Mouse (Mus musculus) liver, embryonic 12.5 days (tissue): ENCODE measurements around the gene Plekhm3. TPM values are rescaled to one million over a fixed set of nuclear protein-coding genes. Genes with fewer than 3 reads are reported as not detected.

Experiments
- ATAC-seq: fragments of 200-750 bp; cut with Nextera tagmentation; 2 replicates; pipeline ENCODE4 v1.8.0; 2017; ENCODE audit warnings: moderate number of reproducible peaks, mild to moderate bottlenecking, moderate library complexity
- H3K27ac ChIP-seq: fragments of 300-500 bp; sonication (generic); 2 replicates; pipeline ENCODE4 v1.5.1; 2016; ENCODE audit warnings: mild to moderate bottlenecking
- H3K27me3 ChIP-seq: fragments of 300-500 bp; sonication (generic); replicated peaks from 2 replicates; pipeline ENCODE4 v1.6.1; 2016; ENCODE audit warnings: mild to moderate bottlenecking, moderate library complexity
- H3K36me3 ChIP-seq: fragments of 300-500 bp; sonication (generic); 2 replicates; pipeline ENCODE4 v1.6.1; 2016; ENCODE audit warnings: mild to moderate bottlenecking, moderate library complexity
- H3K4me1 ChIP-seq: fragments of 300-500 bp; sonication (generic); 2 replicates; pipeline ENCODE4 v1.6.1; 2016
- H3K4me2 ChIP-seq: fragments of 300-500 bp; sonication (generic); 2 replicates; pipeline ENCODE4 v1.6.1; 2016; ENCODE audit warnings: mild to moderate bottlenecking, moderate library complexity
- H3K4me3 ChIP-seq: fragments of 300-500 bp; sonication (generic); 2 replicates; pipeline ENCODE4 v1.5.1; 2016; ENCODE audit warnings: mild to moderate bottlenecking, moderate library complexity
- H3K9ac ChIP-seq: fragments of 300-500 bp; sonication (generic); 2 replicates; pipeline ENCODE4 v1.6.1; 2016; ENCODE audit warnings: mild to moderate bottlenecking, moderate library complexity
- H3K9me3 ChIP-seq: fragments of 300-500 bp; sonication (generic); replicated peaks from 2 replicates; pipeline ENCODE4 v1.6.1; 2016; ENCODE audit warnings: mild to moderate bottlenecking, moderate library complexity
- WGBS: fragments of 180-500 bp; shearing (Covaris S2); methylation state at CpG from one replicate; pipeline ENCODE4 v1.1.7; 2016; ENCODE audit not compliant: insufficient replicate concordance; 5-methylcytosine and 5-hydroxymethylcytosine counted together
- polyA plus RNA-seq: library from polyadenylated mRNA; unstranded; fragments of >200 nt; fragmentation: Nextera tagmentation; extraction: Ambion mirVana; gene quantifications from 2 replicates; pipeline ENCODE4 v1.2.1, GENCODE M21; 2016

The Plekhm3 gene
- polyA plus RNA-seq, 1 experiment from 2014 or later, result 3.8 TPM

- no peak for ATAC-seq
- Histone ChIP-seq H3K36me3 (no peaks in the 10 kb centered on the region), H3K27ac (no peak overlapping the region), H3K4me1 (no peaks in the 10 kb centered on the region), H3K9ac (no peak overlapping the region), H3K9me3 (no peaks in the 10 kb centered on the region), H3K4me2 (no peak overlapping the region), H3K4me3 (no peak overlapping the region), H3K27me3 (no peaks in the 10 kb centered on the region)
- 91% methylated on average over 2 of the region's 2 CpGs for WGBS
Observed at GRCm38 (mm10) chr1:64897485-64897884, 59.1 kb downstream of the Plekhm3 start.

GRCm38 (mm10) chr1:64893806-64894205 is 62.8 kb downstream of the Plekhm3 start:
- Histone ChIP-seq H3K36me3 (no peaks in the 10 kb centered on the region), H3K4me1 (no peaks in the 10 kb centered on the region), H3K4me3 (no peak overlapping the region), H3K4me2 (no peak overlapping the region), H3K27me3 (no peaks in the 10 kb centered on the region), H3K27ac (no peak overlapping the region), H3K9ac (no peak overlapping the region), H3K9me3 (no peaks in the 10 kb centered on the region)
- 72% methylated on average over 7 of the region's 7 CpGs for WGBS
- no peak for ATAC-seq

GRCm38 (mm10) chr1:64891332-64891731 is 65.3 kb downstream of the Plekhm3 start:
- no peaks in the 10 kb centered on the region for H3K36me3 ChIP-seq
- H3K9me3 ChIP-seq, result no peaks in the 10 kb centered on the region
- no peak overlapping the region for H3K4me2 ChIP-seq
- H3K9ac ChIP-seq, result no peak overlapping the region
- no peak for ATAC-seq
- WGBS, result 80% methylated on average over 4 of the region's 4 CpGs
- H3K4me3 ChIP-seq, result no peak overlapping the region
- H3K27ac ChIP-seq, result no peak overlapping the region
- no peaks in the 10 kb centered on the region for H3K27me3 ChIP-seq
- no peaks in the 10 kb centered on the region for H3K4me1 ChIP-seq

DNA sequence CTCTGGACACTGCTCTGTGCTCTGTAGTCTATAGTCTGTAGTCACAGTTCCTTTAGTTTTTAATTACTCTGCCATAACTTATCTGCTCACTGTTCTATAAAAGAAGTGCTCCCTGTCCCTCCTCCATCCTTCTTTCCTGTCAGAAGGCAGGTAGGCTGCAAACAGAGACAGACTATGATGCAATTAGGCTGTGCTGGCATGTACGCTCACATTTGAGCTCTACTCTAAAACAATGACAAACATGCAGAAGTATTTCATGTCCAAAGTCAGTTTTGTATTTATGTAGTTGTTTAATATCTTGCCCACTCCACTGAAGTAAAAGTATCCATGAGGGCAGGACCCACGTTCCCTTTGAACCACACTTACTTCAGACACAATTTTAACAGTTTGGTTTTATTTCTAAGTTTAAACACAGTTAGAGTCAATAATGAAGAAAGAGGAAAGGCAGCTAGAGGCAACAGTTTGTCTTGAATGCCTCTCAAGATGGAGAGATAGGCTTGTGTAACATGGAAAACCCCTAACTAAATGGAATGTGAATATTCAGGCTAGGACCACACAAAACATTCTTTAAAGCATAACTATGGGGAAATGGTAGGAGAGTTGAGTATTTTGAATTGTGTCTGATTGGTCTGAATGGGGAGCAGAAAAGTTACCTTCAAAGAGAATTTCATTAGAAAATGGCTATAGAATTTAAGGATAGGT is 69.0 kb downstream of the Plekhm3 start:
- WGBS, result 67% methylated on average over 2 of the region's 2 CpGs
- Histone ChIP-seq H3K9ac (no peak overlapping the region), H3K4me1 (peaks cover 7% of the 10 kb centered on the region), H3K9me3 (no peaks in the 10 kb centered on the region), H3K4me3 (no peak overlapping the region), H3K4me2 (no peak overlapping the region), H3K27me3 (no peaks in the 10 kb centered on the region), H3K27ac (no peak overlapping the region), H3K36me3 (no peaks in the 10 kb centered on the region)
- no peak for ATAC-seq

DNA sequence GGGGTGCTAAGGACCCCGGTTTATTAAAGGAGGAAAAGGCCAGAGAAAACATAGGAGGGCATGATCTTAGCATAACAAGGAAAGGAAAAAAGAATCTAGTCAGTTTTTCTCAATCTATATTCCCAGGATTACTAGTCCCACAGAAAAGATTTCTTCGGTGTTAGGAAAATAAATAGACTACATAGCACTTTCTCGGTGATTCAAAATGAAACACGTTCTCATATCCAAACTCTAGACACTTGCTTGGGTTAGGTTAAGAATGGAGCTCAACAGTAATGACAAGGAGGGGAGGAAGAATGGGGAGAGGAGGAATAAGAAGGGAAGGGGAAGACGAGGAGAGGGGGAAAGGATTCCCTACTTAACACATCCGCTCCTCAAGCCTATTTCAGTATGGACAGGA is 69.9 kb downstream of the Plekhm3 start:
- 76% methylated on average over 6 of the region's 6 CpGs for WGBS
- H3K36me3 ChIP-seq, result no peaks in the 10 kb centered on the region

GRCm38 (mm10) chr1:64885328-64885727 is 71.3 kb downstream of the Plekhm3 start:
- Histone ChIP-seq H3K36me3 (no peaks in the 10 kb centered on the region), H3K9me3 (no peaks in the 10 kb centered on the region), H3K9ac (no peak overlapping the region), H3K27me3 (no peaks in the 10 kb centered on the region), H3K4me2 (no peak overlapping the region), H3K4me1 (peaks cover 7% of the 10 kb centered on the region), H3K4me3 (no peak overlapping the region), H3K27ac (no peak overlapping the region)
- WGBS, result 65% methylated on average over 3 of the region's 3 CpGs
- ATAC-seq, result no peak

More for the DNA sequence above, 69.9 kb downstream of the Plekhm3 start:
- Histone ChIP-seq H3K4me1 (peaks cover 7% of the 10 kb centered on the region), H3K27me3 (no peaks in the 10 kb centered on the region), H3K4me3 (no peak overlapping the region), H3K27ac (no peak overlapping the region), H3K9me3 (no peaks in the 10 kb centered on the region), H3K4me2 (no peak overlapping the region), H3K9ac (no peak overlapping the region)
- ATAC-seq, result no peak

DNA sequence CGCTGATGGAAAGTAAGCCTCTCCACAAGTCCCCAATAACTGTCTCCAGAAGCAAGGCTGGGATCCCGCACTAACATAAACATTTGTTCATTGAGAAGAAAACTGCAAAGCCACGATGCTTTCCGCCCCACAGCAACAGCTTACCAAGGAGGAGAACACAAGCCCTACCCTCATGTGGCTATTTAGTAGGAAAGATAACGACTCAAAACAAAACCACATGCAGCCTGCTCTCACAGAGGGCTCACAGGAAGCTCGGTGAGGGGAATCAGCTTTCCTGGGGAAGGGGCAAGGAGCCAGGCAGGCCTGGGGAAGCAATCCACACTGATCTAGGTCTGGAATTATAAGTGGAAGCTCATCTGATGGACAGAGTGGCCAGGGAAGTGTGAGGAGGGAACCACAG is 72.6 kb downstream of the Plekhm3 start:
- Histone ChIP-seq H3K4me1 (peaks cover 7% of the 10 kb centered on the region), H3K9ac (peak overlapping the region; percentile 6; the same call in 1 of the 2 replicates), H3K36me3 (no peaks in the 10 kb centered on the region), H3K9me3 (no peaks in the 10 kb centered on the region), H3K27me3 (no peaks in the 10 kb centered on the region), H3K4me3 (no peak overlapping the region), H3K4me2 (no peak overlapping the region), H3K27ac (no peak overlapping the region)
- WGBS, result 24% methylated on average over 6 of the region's 6 CpGs
- ATAC-seq, result no peak

- 78% methylated on average over 3 of the region's 3 CpGs for WGBS
- ATAC-seq, result no peak
Observed at GRCm38 (mm10) chr1:64880613-64881012, 76.0 kb downstream of the Plekhm3 start.

GRCm38 (mm10) chr1:64878795-64879240 is 77.8 kb downstream of the Plekhm3 start:
- Histone ChIP-seq H3K4me3 (no peak overlapping the region), H3K27ac (no peak overlapping the region), H3K4me2 (no peak overlapping the region), H3K9me3 (no peaks in the 10 kb centered on the region), H3K9ac (no peak overlapping the region), H3K36me3 (no peaks in the 10 kb centered on the region), H3K4me1 (peaks cover 4% of the 10 kb centered on the region; the same call in 1 of the 2 replicates), H3K27me3 (no peaks in the 10 kb centered on the region)
- 63% methylated on average over 12 of the region's 12 CpGs for WGBS
- ATAC-seq, result no peak

More at GRCm38 (mm10) chr1:64880613-64881012, 76.0 kb downstream of the Plekhm3 start:
- H3K27me3 ChIP-seq, result no peaks in the 10 kb centered on the region
- H3K4me3 ChIP-seq, result no peak overlapping the region
- no peaks in the 10 kb centered on the region for H3K36me3 ChIP-seq
- no peak overlapping the region for H3K4me2 ChIP-seq
- peaks cover 9% of the 10 kb centered on the region for H3K4me1 ChIP-seq
- no peaks in the 10 kb centered on the region for H3K9me3 ChIP-seq
- no peak overlapping the region for H3K9ac ChIP-seq
- no peak overlapping the region for H3K27ac ChIP-seq

DNA sequence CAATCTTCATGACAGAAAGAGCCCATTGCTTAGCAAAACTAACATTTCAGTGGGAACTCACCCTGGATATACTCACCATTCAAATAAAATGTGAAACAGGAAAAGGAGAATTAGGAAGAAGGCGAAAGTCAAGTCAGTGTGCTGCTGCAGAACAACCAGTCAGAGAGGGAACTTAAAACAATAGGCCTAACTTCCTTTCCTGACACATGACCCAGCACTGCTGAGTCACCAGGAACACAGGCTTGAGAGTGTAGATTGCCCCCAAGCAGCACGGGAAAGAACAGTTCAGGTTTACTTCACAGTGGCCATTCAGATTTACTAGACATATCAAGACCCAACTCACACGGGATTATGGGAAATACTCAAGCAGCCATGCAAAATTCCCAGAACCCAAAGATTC is 80.3 kb downstream of the Plekhm3 start:
- H3K27ac ChIP-seq, result no peak overlapping the region
- H3K4me3 ChIP-seq, result no peak overlapping the region
- H3K9me3 ChIP-seq, result no peaks in the 10 kb centered on the region
- no peak overlapping the region for H3K4me2 ChIP-seq
- H3K36me3 ChIP-seq, result no peaks in the 10 kb centered on the region
- no peaks in the 10 kb centered on the region for H3K27me3 ChIP-seq
- no peak overlapping the region for H3K9ac ChIP-seq
- H3K4me1 ChIP-seq, result 0 out of 2 replicates have a peak, but pooled peaks cover 2% of the 10 kb centered on the region
- WGBS, result 27% methylated on average over 3 of the region's 3 CpGs
- no peak for ATAC-seq

- Histone ChIP-seq H3K4me3 (no peak overlapping the region), H3K27me3 (no peaks in the 10 kb centered on the region), H3K9ac (no peak overlapping the region), H3K27ac (no peak overlapping the region), H3K36me3 (no peaks in the 10 kb centered on the region), H3K4me2 (no peak overlapping the region), H3K9me3 (no peaks in the 10 kb centered on the region), H3K4me1 (0 out of 2 replicates have a peak, but pooled peaks cover 2% of the 10 kb centered on the region)
- no peak for ATAC-seq
- WGBS, result 49% methylated on average over 5 of the region's 5 CpGs
Observed at GRCm38 (mm10) chr1:64875712-64876111, 80.9 kb downstream of the Plekhm3 start.

- no peak for ATAC-seq
- no peaks in the 10 kb centered on the region for H3K9me3 ChIP-seq
- 70% methylated on average over 1 of the region's 1 CpGs for WGBS
Observed at GRCm38 (mm10) chr1:64875156-64875555, 81.5 kb downstream of the Plekhm3 start.

More at GRCm38 (mm10) chr1:64875156-64875555, 81.5 kb downstream of the Plekhm3 start:
- no peak overlapping the region for H3K27ac ChIP-seq
- no peaks in the 10 kb centered on the region for H3K27me3 ChIP-seq
- H3K4me3 ChIP-seq, result no peak overlapping the region
- H3K4me1 ChIP-seq, result 0 out of 2 replicates have a peak, but pooled peaks cover 2% of the 10 kb centered on the region
- H3K36me3 ChIP-seq, result no peaks in the 10 kb centered on the region
- no peak overlapping the region for H3K4me2 ChIP-seq
- H3K9ac ChIP-seq, result no peak overlapping the region
